Mouse (Mus musculus): ENCODE data around the gene Npr1.

DNA sequence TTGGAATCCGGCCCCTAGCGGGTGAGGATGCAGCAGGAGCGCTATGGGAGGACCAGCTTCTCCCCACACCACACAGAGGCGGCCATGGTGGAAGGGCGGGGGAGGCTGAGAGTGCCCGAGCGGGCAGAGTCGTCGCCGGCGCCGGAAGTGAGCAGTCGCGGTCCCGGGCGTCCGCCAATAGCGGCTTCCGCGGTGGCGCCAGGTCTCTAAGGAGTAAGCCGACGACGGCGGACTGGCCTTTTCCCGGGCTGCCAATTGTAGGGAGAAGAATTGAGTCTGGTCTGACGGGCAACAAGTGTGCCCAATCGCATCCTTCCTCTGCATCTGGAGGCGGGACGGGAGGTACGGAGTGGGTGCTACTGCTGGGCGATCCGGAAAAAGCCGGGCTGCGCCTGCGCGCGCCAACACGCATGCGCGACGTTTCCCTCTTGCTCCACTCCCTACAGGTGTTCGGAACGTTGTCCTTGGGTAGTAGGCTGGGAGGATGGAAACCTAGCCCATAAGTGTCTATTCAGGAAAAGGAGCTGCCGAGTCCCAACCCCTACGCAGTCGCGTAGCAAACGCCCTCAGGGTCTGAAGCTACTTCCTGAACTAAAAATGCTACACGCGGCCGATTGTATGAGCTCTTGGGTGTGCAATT is 32.2 kb downstream of the Npr1 start, which contains the start of gene Ints3:
- TF ChIP-seq HCFC1 (IDR thresholded peaks at IDR 0.05; ENCODE audit: borderline replicate concordance, insufficient read depth, low read length) (no peak), ZC3H11A (IDR thresholded peaks at IDR 0.05; ENCODE audit: borderline replicate concordance, low read depth, low read length) (no peak), MAFK (IDR thresholded peaks at IDR 0.05; ENCODE audit: insufficient read depth, low read depth, low read length) (no peak; the same call in 1 of the 2 replicates), CHD2 (IDR thresholded peaks at IDR 0.05; ENCODE audit: low read depth, low read length) (peak; percentile 70), ZNF384 (IDR thresholded peaks at IDR 0.05; ENCODE audit: low read depth, low read length) (no peak)
